Mouse (Mus musculus) ES-E14 (cell line): Measurements from ENCODE around the gene Klf12. TPM values are rescaled to one million over a fixed set of nuclear protein-coding genes. Genes with fewer than 3 reads are reported as not detected.

ENCODE experiments used
- DNase-seq: peaks from one replicate; pipeline ENCODE4 v3.0.0-alpha.2; 2013; ENCODE audit warnings: low read depth, low spot score
- H3K27ac ChIP-seq: 2 replicates; pipeline ENCODE4 v1.5.1; 2012; ENCODE audit warnings: low read depth, mild to moderate bottlenecking, low read length, moderate library complexity, mixed read lengths; ENCODE audit not compliant: poor library complexity, insufficient read depth, severe bottlenecking
- H3K36me3 ChIP-seq: 2 replicates; pipeline ENCODE4 v1.6.1; 2012; ENCODE audit warnings: mild to moderate bottlenecking, low read length, moderate library complexity, mixed read lengths; ENCODE audit not compliant: control insufficient read depth, poor library complexity, insufficient read depth, severe bottlenecking
- H3K4me1 ChIP-seq, 2 experiments: fragments of 150-350 bp in 1 of 2; sonication (generic) in 1 of 2; 2 replicates each; pipeline ENCODE4 v1.6.1; 2012; ENCODE audit warnings: low read length in 2 of 2, mild to moderate bottlenecking in 1 of 2, mixed read lengths in 1 of 2; ENCODE audit not compliant: control insufficient read depth in 2 of 2, insufficient read depth in 2 of 2, poor library complexity in 1 of 2
- H3K4me3 ChIP-seq, 2 experiments: fragments of 150-350 bp in 1 of 2; sonication (generic) in 1 of 2; 2 replicates each; pipeline ENCODE4 v1.5.1; 2012; ENCODE audit warnings: low read length in 2 of 2, low read depth in 1 of 2, mild to moderate bottlenecking in 1 of 2, mixed read lengths in 1 of 2; ENCODE audit not compliant: insufficient read depth in 1 of 2, poor library complexity in 1 of 2, severe bottlenecking in 1 of 2
- H3K9ac ChIP-seq: 2 replicates; pipeline ENCODE4 v1.6.1; 2012; ENCODE audit warnings: low read depth, mild to moderate bottlenecking, low read length, mixed read lengths; ENCODE audit not compliant: poor library complexity, insufficient read depth, severe bottlenecking
- H3K9me3 ChIP-seq: fragments of 150-350 bp; sonication (generic); 2 replicates; pipeline ENCODE4 v1.6.1; 2012; ENCODE audit warnings: low read depth, mild to moderate bottlenecking, low read length; ENCODE audit not compliant: control insufficient read depth, insufficient read depth
- CHD2 ChIP-seq: IDR thresholded peaks from 2 replicates; pipeline ENCODE4 v1.6.1; 2014; ENCODE audit warnings: mild to moderate bottlenecking, low read depth, low read length, inconsistent platforms
- HCFC1 ChIP-seq: IDR thresholded peaks from 2 replicates; pipeline ENCODE4 v1.6.1; 2012; ENCODE audit warnings: low read length, inconsistent platforms, borderline replicate concordance; ENCODE audit not compliant: insufficient read depth
- MAFK ChIP-seq: IDR thresholded peaks from 2 replicates; pipeline ENCODE4 v1.6.1; 2014; ENCODE audit warnings: mild to moderate bottlenecking, low read depth, low read length, inconsistent platforms; ENCODE audit not compliant: insufficient read depth
- ZC3H11A ChIP-seq: IDR thresholded peaks from 2 replicates; pipeline ENCODE4 v1.6.1; 2012; ENCODE audit warnings: low read depth, mild to moderate bottlenecking, inconsistent platforms, low read length, borderline replicate concordance
- ZNF384 ChIP-seq: IDR thresholded peaks from 2 replicates; pipeline ENCODE4 v1.6.1; 2012; ENCODE audit warnings: low read depth, low read length, inconsistent platforms
- in situ Hi-C, 2 experiments: fragments of 600-800 bp; cut with MboI; formaldehyde crosslinking; loops; one replicate each; pipeline ENCODE4 v1.15.1; 2025; ENCODE audit warnings: low sequenced_read_pairs in 2 of 2, inconsistent platforms in 1 of 2; ENCODE audit not compliant: unreplicated experiment in 2 of 2
- total RNA-seq: library from RNA; depleted of rRNA; stranded (reverse); fragments of 300-350 nt; gene quantifications from 2 replicates; pipeline ENCODE4 v1.2.3, GENCODE M21; 2012

Klf12 gene
- total RNA-seq, 1 experiment = 8.7 TPM

- DNase-seq = peak; percentile 50
- no peak overlapping the region for H3K4me3 ChIP-seq
- TF ChIP-seq MAFK (no peak), CHD2 (no peak), ZC3H11A (peak; percentile 82; the same call in 1 of the 2 replicates)
- H3K4me1 ChIP-seq = no peaks in the 10 kb centered on the region
- no peaks in the 10 kb centered on the region for H3K36me3 ChIP-seq
- H3K9me3 ChIP-seq = no peaks in the 10 kb centered on the region
- no peak overlapping the region for H3K9ac ChIP-seq
- in situ Hi-C loops = loop anchor here in 1 of 2 experiments (25.0 kb wide), 1 partner anchor 830 kb away; no protein-coding TSS in a partner anchor
- H3K27ac ChIP-seq = no peak overlapping the region
Measured at GRCm38 (mm10) chr14:99931879-99932278, 352.6 kb downstream of the Klf12 start.

- TF ChIP-seq CHD2 = no peak
- no peaks in the 10 kb centered on the region for H3K4me1 ChIP-seq
- H3K9ac ChIP-seq = no peak overlapping the region
- no peak overlapping the region for H3K27ac ChIP-seq
- DNase-seq = no peak
- no peak overlapping the region for H3K4me3 ChIP-seq
- no peaks in the 10 kb centered on the region for H3K36me3 ChIP-seq
- in situ Hi-C loops = no loop called here
- H3K9me3 ChIP-seq = no peaks in the 10 kb centered on the region
Measured at GRCm38 (mm10) chr14:99911912-99912311, 372.6 kb downstream of the Klf12 start.

- in situ Hi-C loops = no loop called here
- Histone ChIP-seq H3K9ac (no peak overlapping the region), H3K36me3 (no peaks in the 10 kb centered on the region)
Measured at GRCm38 (mm10) chr14:99910876-99911275, 373.6 kb downstream of the Klf12 start.

GRCm38 (mm10) chr14:99900902-99901301, 383.6 kb downstream of the Klf12 start:
- TF ChIP-seq MAFK = no peak
- TF ChIP-seq CHD2 = no peak
- TF ChIP-seq HCFC1 = no peak
- TF ChIP-seq ZNF384 = no peak
- TF ChIP-seq ZC3H11A = no peak
- no peak for DNase-seq
- H3K36me3 ChIP-seq = no peaks in the 10 kb centered on the region; the same call in 1 of the 2 replicates
- H3K4me1 ChIP-seq = no peaks in the 10 kb centered on the region
- no peak overlapping the region for H3K9ac ChIP-seq
- no peaks in the 10 kb centered on the region for H3K9me3 ChIP-seq
- in situ Hi-C loops = no loop called here
- no peak overlapping the region for H3K27ac ChIP-seq
- H3K4me3 ChIP-seq = no peak overlapping the region

More at GRCm38 (mm10) chr14:99910876-99911275, 373.6 kb downstream of the Klf12 start:
- no peaks in the 10 kb centered on the region for H3K9me3 ChIP-seq
- no peaks in the 10 kb centered on the region for H3K4me1 ChIP-seq
- H3K27ac ChIP-seq = no peak overlapping the region
- TF ChIP-seq ZNF384 = no peak
- DNase-seq = no peak
- H3K4me3 ChIP-seq = no peak overlapping the region

GRCm38 (mm10) chr14:99898861-99899260, 385.6 kb downstream of the Klf12 start:
- no peak for DNase-seq
- TF ChIP-seq ZC3H11A (no peak), ZNF384 (no peak), CHD2 (no peak), MAFK (no peak), HCFC1 (no peak)
- no peak overlapping the region for H3K9ac ChIP-seq
- H3K36me3 ChIP-seq = no peaks in the 10 kb centered on the region; the same call in 1 of the 2 replicates
- H3K4me3 ChIP-seq = no peak overlapping the region
- no peak overlapping the region for H3K27ac ChIP-seq
- in situ Hi-C loops = loop anchor here (10.0 to 25.0 kb wide), 2 partner anchors 762 to 764 kb away; no protein-coding TSS in a partner anchor
- no peaks in the 10 kb centered on the region for H3K4me1 ChIP-seq
- no peaks in the 10 kb centered on the region for H3K9me3 ChIP-seq
